Mouse (Mus musculus) forebrain, postnatal 0 days (tissue): ENCODE results near the gene Hoxa13. TPM values are rescaled to one million over a fixed set of nuclear protein-coding genes. Genes with fewer than 3 reads are reported as not detected.
A peak's percentile ranks its signal among the peaks of the same experiment; 100 is the strongest.

ENCODE experiments used
- ATAC-seq: fragments of 200-750 bp; cut with Nextera tagmentation; 2 replicates; pipeline ENCODE4 v1.8.0; 2017; ENCODE audit warnings: mild to moderate bottlenecking, moderate library complexity
- DNase-seq: peaks from one replicate; pipeline ENCODE4 v3.0.0-alpha.2; 2015
- H3K27ac ChIP-seq: fragments of 300-500 bp; sonication (generic); 2 replicates; pipeline ENCODE4 v1.5.1; 2014; ENCODE audit warnings: low read depth, mild to moderate bottlenecking, antibody characterized with exemption, low read length, moderate library complexity, mixed read lengths
- H3K27me3 ChIP-seq: fragments of 300-500 bp; sonication (generic); 2 replicates; pipeline ENCODE4 v1.6.1; 2014; ENCODE audit warnings: mild to moderate bottlenecking, low read length, mixed read lengths; ENCODE audit not compliant: insufficient read depth
- H3K36me3 ChIP-seq: fragments of 300-500 bp; sonication (generic); 2 replicates; pipeline ENCODE4 v1.6.1; 2014; ENCODE audit warnings: mild to moderate bottlenecking, moderate library complexity; ENCODE audit not compliant: insufficient read depth
- H3K4me1 ChIP-seq: fragments of 300-500 bp; sonication (generic); 2 replicates; pipeline ENCODE4 v1.6.1; 2014; ENCODE audit warnings: antibody characterized with exemption; ENCODE audit not compliant: insufficient read depth
- H3K4me2 ChIP-seq: fragments of 300-500 bp; sonication (generic); 2 replicates; pipeline ENCODE4 v1.6.1; 2014; ENCODE audit warnings: low read depth, mild to moderate bottlenecking, moderate library complexity
- H3K4me3 ChIP-seq: fragments of 300-500 bp; sonication (generic); 2 replicates; pipeline ENCODE4 v1.5.1; 2014; ENCODE audit warnings: low read depth, low read length, mixed read lengths
- H3K9ac ChIP-seq: fragments of 300-500 bp; sonication (generic); 2 replicates; pipeline ENCODE4 v1.6.1; 2014; ENCODE audit warnings: mild to moderate bottlenecking
- H3K9me3 ChIP-seq: fragments of 300-500 bp; sonication (generic); 2 replicates; pipeline ENCODE4 v1.6.1; 2016; ENCODE audit warnings: low read length
- CTCF ChIP-seq: sonication (generic); IDR thresholded peaks from 2 replicates; pipeline ENCODE4 v1.5.1; 2016; ENCODE audit warnings: antibody characterized with exemption, control low read depth, low read depth
- WGBS: fragments of 180-500 bp; shearing (Covaris S2); extraction: QIAGEN DNeasy Blood & Tissue Kit; methylation state at CpG from one replicate; pipeline ENCODE4 v1.1.7; 2014; 5-methylcytosine and 5-hydroxymethylcytosine counted together
- polyA plus RNA-seq: library from polyadenylated mRNA; unstranded; fragments of >200 nt; fragmentation: Nextera tagmentation; extraction: Ambion mirVana; gene quantifications from 2 replicates; pipeline ENCODE4 v1.2.1, GENCODE M21; 2015
- total RNA-seq: library from RNA; depleted of rRNA; stranded (reverse); fragments of >200 nt; gene quantifications from 2 replicates; pipeline ENCODE4 v1.2.3, GENCODE M21; 2014

The Hoxa13 gene
- total and polyA plus RNA-seq, 2 experiments from 2014 or later: not detected

- Histone ChIP-seq H3K9me3 (no peaks in the 10 kb centered on the region), H3K4me2 (no peak overlapping the region), H3K9ac (no peak overlapping the region), H3K36me3 (no peaks in the 10 kb centered on the region), H3K27ac (no peak overlapping the region), H3K4me1 (no peaks in the 10 kb centered on the region), H3K4me3 (no peak overlapping the region), H3K27me3 (peaks cover 92% of the 10 kb centered on the region)
- under 1% methylated on average over 5 of the region's 5 CpGs for WGBS
- TF ChIP-seq CTCF: no peak
- ATAC-seq (no peak), DNase-seq (no peak)
Measured at GRCm38 (mm10) chr6:52264106-52264790, 3.6 kb upstream of the Hoxa13 start.

GRCm38 (mm10) chr6:52263321-52263585, 2.6 kb upstream of the Hoxa13 start:
- Histone ChIP-seq H3K9me3 (no peaks in the 10 kb centered on the region), H3K4me3 (no peak overlapping the region), H3K4me2 (no peak overlapping the region), H3K36me3 (no peaks in the 10 kb centered on the region), H3K27me3 (peaks cover 91% of the 10 kb centered on the region), H3K4me1 (no peaks in the 10 kb centered on the region), H3K9ac (no peak overlapping the region), H3K27ac (no peak overlapping the region)
- under 1% methylated on average over 6 of the region's 6 CpGs for WGBS
- TF ChIP-seq CTCF: no peak
- ATAC-seq (no peak), DNase-seq (no peak)

GRCm38 (mm10) chr6:52262463-52263320, 2.0 kb upstream of the Hoxa13 start:
- peaks cover 89% of the 10 kb centered on the region for H3K27me3 ChIP-seq
- DNase-seq (no peak), ATAC-seq (no peak)
- no peaks in the 10 kb centered on the region for H3K4me1 ChIP-seq
- H3K4me2 ChIP-seq: no peak overlapping the region
- no peak for TF ChIP-seq CTCF
- 2% methylated on average over 24 of the region's 24 CpGs for WGBS
- H3K27ac ChIP-seq: no peak overlapping the region
- no peaks in the 10 kb centered on the region for H3K9me3 ChIP-seq
- no peak overlapping the region for H3K9ac ChIP-seq
- no peaks in the 10 kb centered on the region for H3K36me3 ChIP-seq
- no peak overlapping the region for H3K4me3 ChIP-seq

- no peak for ATAC-seq
- no peak for TF ChIP-seq CTCF
- Histone ChIP-seq H3K36me3 (no peaks in the 10 kb centered on the region), H3K9ac (no peak overlapping the region), H3K27ac (no peak overlapping the region), H3K4me3 (no peak overlapping the region), H3K4me2 (no peak overlapping the region), H3K4me1 (no peaks in the 10 kb centered on the region), H3K9me3 (no peaks in the 10 kb centered on the region), H3K27me3 (peaks cover 90% of the 10 kb centered on the region)
- no peak for DNase-seq
- 4% methylated on average over 9 of the region's 9 CpGs for WGBS
Measured at GRCm38 (mm10) chr6:52261751-52262462, 1.2 kb upstream of the Hoxa13 start.

- H3K27ac ChIP-seq: no peak overlapping the region
- H3K4me2 ChIP-seq: peak overlapping the region; percentile 34; the same call in 1 of the 2 replicates
- no peaks in the 10 kb centered on the region for H3K36me3 ChIP-seq
- H3K4me3 ChIP-seq: peak overlapping the region; percentile 18; the same call in 1 of the 2 replicates
- no peak for TF ChIP-seq CTCF
- 5% methylated on average over 39 of the region's 39 CpGs for WGBS
- DNase-seq (no peak), ATAC-seq (no peak)
- H3K4me1 ChIP-seq: no peaks in the 10 kb centered on the region
- H3K9me3 ChIP-seq: no peaks in the 10 kb centered on the region
- H3K27me3 ChIP-seq: peaks cover 89% of the 10 kb centered on the region
- H3K9ac ChIP-seq: no peak overlapping the region
Measured at GRCm38 (mm10) chr6:52259811-52260261, 844 bp downstream of the Hoxa13 start.

GRCm38 (mm10) chr6:52259081-52259790, 1.4 kb downstream of the Hoxa13 start:
- TF ChIP-seq CTCF: no peak
- H3K27ac ChIP-seq: no peak overlapping the region
- no peak overlapping the region for H3K9ac ChIP-seq
- no peak overlapping the region for H3K4me2 ChIP-seq
- peaks cover 87% of the 10 kb centered on the region for H3K27me3 ChIP-seq
- no peak overlapping the region for H3K4me3 ChIP-seq
- DNase-seq (no peak), ATAC-seq (no peak)
- H3K9me3 ChIP-seq: no peaks in the 10 kb centered on the region
- no peaks in the 10 kb centered on the region for H3K36me3 ChIP-seq
- under 1% methylated on average over 25 of the region's 25 CpGs for WGBS
- H3K4me1 ChIP-seq: no peaks in the 10 kb centered on the region
